Mouse (Mus musculus) splenic B cell, adult 2 months (primary cell): Measurements from ENCODE around the gene Nsg2.

Experiments used
- DNase-seq: peaks from one replicate; pipeline ENCODE4 v3.0.0-alpha.2; 2011; ENCODE audit warnings: low read depth, low spot score
- H3K27me3 ChIP-seq: 2 replicates; pipeline ENCODE4 v1.6.1; 2012; ENCODE audit warnings: mild to moderate bottlenecking, low read length, moderate library complexity, mixed read lengths; ENCODE audit not compliant: control insufficient read depth, poor library complexity, insufficient read depth, severe bottlenecking
- H3K36me3 ChIP-seq: 2 replicates; pipeline ENCODE4 v1.6.1; 2012; ENCODE audit warnings: mild to moderate bottlenecking, low read length, moderate library complexity, mixed read lengths; ENCODE audit not compliant: control insufficient read depth, poor library complexity, insufficient read depth, severe bottlenecking

Gene Nsg2

DNA sequence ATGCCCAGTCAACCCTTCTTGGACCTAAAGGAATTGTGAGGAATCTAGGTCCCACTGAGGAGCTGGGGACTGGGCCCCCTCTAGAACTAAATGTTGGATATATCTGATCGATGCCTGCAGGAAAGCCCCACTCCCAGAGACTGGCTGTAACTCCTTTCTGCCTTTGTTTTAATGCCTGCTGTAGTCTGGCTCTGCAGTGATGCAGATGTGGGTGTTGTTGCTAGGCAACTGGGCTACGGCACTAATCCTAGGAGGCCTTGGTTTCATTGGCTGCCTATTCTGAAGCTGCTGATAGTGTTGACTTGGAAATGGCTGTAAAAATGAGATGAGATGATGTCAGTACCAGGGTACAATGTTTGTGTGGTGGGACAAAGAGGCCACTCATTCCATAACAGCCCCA lies 87.1 kb downstream of the Nsg2 start:
- no peaks in the 10 kb centered on the region for H3K36me3 ChIP-seq
- no peaks in the 10 kb centered on the region for H3K27me3 ChIP-seq
- no peak for DNase-seq

GRCm38 (mm10) chr11:32087779-32088442 lies 87.6 kb downstream of the Nsg2 start:
- Histone ChIP-seq H3K27me3 (no peaks in the 10 kb centered on the region), H3K36me3 (no peaks in the 10 kb centered on the region)
- no peak for DNase-seq

- Histone ChIP-seq H3K27me3 (no peaks in the 10 kb centered on the region), H3K36me3 (no peaks in the 10 kb centered on the region)
- no peak for DNase-seq
Measured at GRCm38 (mm10) chr11:32095793-32096192, 95.5 kb downstream of the Nsg2 start.

DNA sequence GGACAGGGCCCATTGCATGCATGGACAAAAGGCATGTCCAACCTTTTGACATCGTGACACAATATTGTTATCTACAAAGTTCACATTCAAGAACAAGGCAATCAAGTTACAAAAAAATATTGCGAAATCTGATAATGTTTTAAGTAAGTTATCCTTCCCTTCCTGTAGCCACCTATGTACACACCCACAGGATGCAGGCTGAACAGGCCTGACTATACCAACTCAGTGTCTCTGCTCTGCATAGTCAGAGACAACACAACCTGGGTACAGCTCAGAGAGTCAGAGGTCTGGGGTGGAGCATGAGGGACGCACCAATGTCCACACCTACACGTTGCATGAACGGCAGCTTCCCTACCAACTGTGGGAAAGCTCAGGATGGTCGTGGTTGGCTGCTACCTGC lies 96.1 kb downstream of the Nsg2 start:
- no peak for DNase-seq
- H3K36me3 ChIP-seq: no peaks in the 10 kb centered on the region
- H3K27me3 ChIP-seq: no peaks in the 10 kb centered on the region

DNA sequence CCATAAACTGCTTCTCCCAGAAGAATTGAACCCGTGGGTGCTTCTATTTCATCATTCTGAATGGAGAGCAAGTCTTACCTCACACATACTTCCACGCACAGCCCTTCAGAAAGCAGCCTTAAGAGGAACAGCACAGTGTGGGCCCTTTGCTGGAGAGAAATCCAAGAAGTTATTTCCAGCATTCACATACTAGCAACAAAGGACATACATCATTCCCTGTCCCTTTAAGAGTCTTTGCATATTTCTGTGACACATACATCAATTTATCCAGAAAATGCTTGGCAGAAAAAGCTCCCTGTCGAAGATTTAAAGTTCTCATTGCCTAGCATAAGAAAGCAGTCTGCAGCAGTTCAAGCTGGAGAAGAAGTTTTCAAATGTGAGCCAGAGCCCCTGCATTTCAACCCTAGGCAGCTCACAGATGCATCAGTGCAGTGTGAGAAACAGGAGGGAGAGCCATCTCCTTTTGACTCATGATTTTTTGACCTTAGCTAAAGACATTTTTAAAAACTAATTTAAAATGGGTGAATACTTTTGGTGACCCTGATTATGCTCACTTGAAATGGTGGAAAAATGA lies 100.9 kb downstream of the Nsg2 start:
- DNase-seq: no peak
- Histone ChIP-seq H3K36me3 (no peaks in the 10 kb centered on the region), H3K27me3 (no peaks in the 10 kb centered on the region)

DNA sequence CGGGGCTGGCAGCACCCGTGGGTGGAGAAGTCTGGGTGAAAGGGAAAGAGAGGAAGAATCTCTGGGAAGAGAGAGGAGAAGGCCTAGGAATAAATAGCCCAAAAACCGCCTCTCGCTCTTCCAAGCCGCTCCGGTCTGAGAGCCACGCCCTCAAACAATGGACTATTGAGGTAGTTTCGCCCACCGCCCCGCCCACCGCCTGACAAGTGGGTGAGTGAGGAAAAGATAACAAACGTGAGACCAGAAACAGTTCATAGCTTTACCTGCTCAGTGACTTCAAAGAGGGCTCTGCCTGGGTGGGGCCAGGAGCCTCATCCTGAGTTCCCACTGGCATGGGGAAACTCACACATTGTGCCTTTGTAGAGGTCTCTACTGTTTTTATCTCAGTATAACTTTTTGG lies 102.7 kb downstream of the Nsg2 start:
- H3K36me3 ChIP-seq: no peaks in the 10 kb centered on the region
- no peaks in the 10 kb centered on the region for H3K27me3 ChIP-seq
- DNase-seq: no peak

DNA sequence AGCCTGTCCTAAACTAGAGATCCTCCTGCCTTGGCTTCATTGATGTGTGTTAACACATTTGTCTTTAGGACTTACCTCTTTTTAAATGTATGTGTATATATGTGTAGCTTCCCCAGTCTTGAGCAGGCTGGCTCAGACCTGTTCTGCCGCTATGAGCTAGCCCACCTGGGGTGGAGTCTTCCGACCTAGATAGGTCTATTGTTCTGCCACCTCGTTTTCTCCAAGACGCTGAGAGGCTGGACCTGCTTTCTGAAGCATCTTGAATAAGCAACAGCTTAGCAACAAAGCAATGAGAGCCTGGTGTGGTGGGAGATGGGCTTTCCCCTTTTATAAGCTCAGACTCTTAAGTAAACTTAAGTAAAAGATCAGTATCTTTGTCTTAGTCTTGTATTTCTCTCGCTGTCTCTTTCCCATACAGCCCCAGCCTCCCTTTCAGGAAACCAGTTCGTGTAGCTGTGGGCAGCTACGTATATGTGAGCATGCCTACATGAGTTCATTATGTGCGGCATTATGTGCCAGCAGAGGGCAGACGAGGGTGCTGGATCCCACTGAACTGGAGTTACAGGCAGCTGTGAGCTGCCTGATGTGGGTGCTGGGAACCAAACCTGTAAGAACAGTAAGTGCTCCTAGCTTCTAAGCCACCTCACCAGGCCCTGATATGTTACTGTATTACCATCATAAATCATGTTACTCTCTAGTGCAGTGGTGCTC lies 104.3 kb downstream of the Nsg2 start:
- DNase-seq: no peak
- no peaks in the 10 kb centered on the region for H3K36me3 ChIP-seq
- H3K27me3 ChIP-seq: no peaks in the 10 kb centered on the region

DNA sequence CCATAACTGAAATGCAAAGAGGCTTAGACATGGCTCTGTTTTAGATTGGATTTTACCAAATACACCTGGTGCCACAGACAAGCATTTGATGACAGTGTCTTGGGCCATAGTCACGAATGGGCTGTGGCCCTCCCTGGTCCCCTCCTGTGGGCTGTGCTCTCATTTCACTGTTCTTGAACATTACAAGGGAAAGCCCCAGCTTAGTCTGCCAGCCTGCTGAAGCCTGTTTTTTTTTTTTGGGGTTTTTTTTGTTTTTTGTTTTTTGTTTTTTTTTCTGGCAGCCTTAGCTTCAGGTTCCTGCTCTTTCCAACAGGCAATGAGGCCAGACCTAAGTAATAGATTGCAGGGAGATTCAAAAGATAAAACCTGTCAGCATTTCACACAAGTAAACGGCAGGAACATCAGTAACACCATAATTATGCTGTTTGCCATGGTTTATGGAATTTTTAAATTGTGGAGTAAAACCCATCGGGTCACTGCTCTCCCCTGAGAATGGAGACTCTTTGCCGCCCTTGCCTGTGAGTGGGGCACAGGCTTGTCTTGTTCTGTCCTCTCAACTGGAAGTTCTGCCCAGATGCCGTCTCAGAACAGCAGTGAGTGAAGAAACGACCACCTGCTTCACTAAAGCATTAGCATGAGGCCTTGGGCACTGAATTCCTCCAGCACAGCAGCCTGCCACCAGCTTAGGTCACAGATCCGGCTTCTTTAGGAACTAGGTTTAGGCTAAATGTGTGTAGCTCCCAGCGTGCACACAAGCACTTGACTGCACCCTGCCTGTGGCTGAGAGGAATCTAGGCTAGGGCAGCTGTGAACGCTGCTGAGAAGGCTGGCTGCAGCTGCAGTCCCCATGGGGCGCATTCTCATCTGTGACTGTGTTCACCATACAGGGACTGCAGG lies 105.7 kb downstream of the Nsg2 start:
- Histone ChIP-seq H3K27me3 (no peaks in the 10 kb centered on the region), H3K36me3 (no peaks in the 10 kb centered on the region)
- DNase-seq: no peak

GRCm38 (mm10) chr11:32106647-32106985 lies 106.4 kb downstream of the Nsg2 start:
- no peaks in the 10 kb centered on the region for H3K36me3 ChIP-seq
- DNase-seq: no peak
- H3K27me3 ChIP-seq: no peaks in the 10 kb centered on the region

DNA sequence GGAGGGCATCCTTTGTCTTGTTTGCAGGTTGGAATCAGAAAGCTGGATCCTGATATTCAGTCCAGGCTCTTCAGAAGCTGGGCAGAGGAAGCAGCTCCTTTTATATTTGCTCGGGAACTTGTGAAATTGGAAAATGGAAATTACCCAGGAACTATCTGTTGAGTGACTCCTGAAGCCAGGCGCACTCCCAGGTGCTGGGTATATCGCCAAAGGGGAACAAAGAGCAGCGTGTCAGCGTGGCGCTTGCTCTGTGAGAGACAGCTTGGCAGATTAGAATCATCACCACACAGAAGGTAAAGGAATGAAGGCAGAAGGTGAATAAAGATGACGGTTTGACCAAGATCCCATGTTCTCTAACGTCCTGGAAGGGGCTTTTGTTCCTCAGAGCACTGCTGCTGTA lies 108.2 kb downstream of the Nsg2 start:
- H3K36me3 ChIP-seq: no peaks in the 10 kb centered on the region
- no peaks in the 10 kb centered on the region for H3K27me3 ChIP-seq
- DNase-seq: no peak
